22 mouse cellular contexts compared by ENCODE assay signal in genomic region chr12:25220096-25220779, GRCm38 (mm10).
DNase-seq lines count a peak whose midpoint lies in the region; ATAC-seq lines count a peak whose summit lies in the region.
"Had no signal": no experiment of that assay in that cellular context is flagged by ENCODE, and none has a peak within 500 bp of the region (broad histone marks: within the 10 kb centered on the region; RNA-seq: fewer than 3 reads in every experiment).

No protein-coding gene starts in this region.

- H3K9me3 ChIP-seq in forebrain, embryonic 10.5 days, result no peaks in the 10 kb centered on the region
- no peaks in the 10 kb centered on the region for H3K9me3 ChIP-seq in forebrain, embryonic 12.5 days
- no peaks in the 10 kb centered on the region for H3K9me3 ChIP-seq in embryonic facial prominence, embryonic 10.5 days
- H3K9me3 ChIP-seq: heart, embryonic 15.5 days; limb, embryonic 15.5 days; midbrain, embryonic 13.5 days; neural tube, embryonic 15.5 days had no signal

- H3K4me3 ChIP-seq in forebrain, embryonic 10.5 days, result no peak overlapping the region
- no peak overlapping the region for H3K4me3 ChIP-seq in forebrain, embryonic 12.5 days (replicated peaks)
- no peak overlapping the region for H3K4me3 ChIP-seq in embryonic facial prominence, embryonic 10.5 days
- H3K4me3 ChIP-seq: heart, adult 2 months; heart, embryonic 15.5 days; limb, embryonic 15.5 days; midbrain, embryonic 13.5 days; neural tube, embryonic 15.5 days had no signal

- WGBS in forebrain, embryonic 10.5 days, result 65% methylated on average over 9 of the region's 9 CpGs
- 69% methylated on average over 9 of the region's 9 CpGs for WGBS in forebrain, embryonic 12.5 days
- WGBS in embryonic facial prominence, embryonic 10.5 days, result 70% methylated on average over 9 of the region's 9 CpGs

- H3K27me3 ChIP-seq in forebrain, embryonic 10.5 days (ENCODE audit: poor library complexity, severe bottlenecking), result peaks cover 61% of the 10 kb centered on the region
- peaks cover 13% of the 10 kb centered on the region; the same call in 1 of the 2 replicates for H3K27me3 ChIP-seq in forebrain, embryonic 12.5 days
- H3K27me3 ChIP-seq in embryonic facial prominence, embryonic 10.5 days (replicated peaks; ENCODE audit: low read depth, poor library complexity, severe bottlenecking), result peaks cover 29% of the 10 kb centered on the region
- H3K27me3 ChIP-seq: limb, embryonic 15.5 days; neural tube, embryonic 15.5 days; Patski had no signal

- peak overlapping the region; percentile 20; the same call in 1 of the 2 replicates for H3K27ac ChIP-seq in forebrain, embryonic 10.5 days
- H3K27ac ChIP-seq in forebrain, embryonic 12.5 days, result no peak overlapping the region
- H3K27ac ChIP-seq in embryonic facial prominence, embryonic 10.5 days (replicated peaks), result peak overlapping the region; percentile 48
- H3K27ac ChIP-seq: heart, adult 2 months; heart, embryonic 15.5 days; limb, embryonic 15.5 days; macrophage; midbrain, embryonic 13.5 days; neural tube, embryonic 15.5 days had no signal

- H3K4me2 ChIP-seq in forebrain, embryonic 12.5 days, result no peak overlapping the region
- H3K4me2 ChIP-seq: heart, embryonic 15.5 days; limb, embryonic 15.5 days; midbrain, embryonic 13.5 days; neural tube, embryonic 15.5 days had no signal

- no peak overlapping the region for H3K9ac ChIP-seq in forebrain, embryonic 12.5 days
- H3K9ac ChIP-seq: heart, embryonic 15.5 days; limb, embryonic 15.5 days; liver, postnatal 0 days; midbrain, embryonic 13.5 days; neural tube, embryonic 15.5 days had no signal

- H3K4me1 ChIP-seq in forebrain, embryonic 10.5 days, result peaks cover 65% of the 10 kb centered on the region
- peaks cover 20% of the 10 kb centered on the region for H3K4me1 ChIP-seq in forebrain, embryonic 12.5 days
- peaks cover 65% of the 10 kb centered on the region for H3K4me1 ChIP-seq in embryonic facial prominence, embryonic 10.5 days
- H3K4me1 ChIP-seq: neural tube, embryonic 15.5 days had no signal

- ATAC-seq in forebrain, embryonic 12.5 days (ENCODE audit: low FRiP score), result no peak
- ATAC-seq: forebrain, embryonic 14.5 days; liver, postnatal 0 days; midbrain, embryonic 13.5 days; Patski had no signal

- H3K36me3 ChIP-seq in forebrain, embryonic 10.5 days (replicated peaks), result no peaks in the 10 kb centered on the region
- H3K36me3 ChIP-seq in forebrain, embryonic 12.5 days (replicated peaks), result no peaks in the 10 kb centered on the region
- H3K36me3 ChIP-seq in embryonic facial prominence, embryonic 10.5 days (replicated peaks), result no peaks in the 10 kb centered on the region
- H3K36me3 ChIP-seq: heart, embryonic 15.5 days; limb, embryonic 15.5 days; midbrain, embryonic 13.5 days; neural tube, embryonic 15.5 days had no signal

- no peak for DNase-seq in forebrain, embryonic 10.5 days (ENCODE audit: extremely low spot score, low spot score)
- no peak for DNase-seq in embryonic facial prominence, embryonic 10.5 days (ENCODE audit: low spot score)
- peak; percentile 95 for DNase-seq in kidney, adult 9 months
- DNase-seq in kidney, postnatal 36 days, result peak; percentile 82 to 93
- DNase-seq in frontal cortex, postnatal 36 days (ENCODE audit: low spot score in 2 of 2), result no peak
- DNase-seq in left cerebral cortex, adult 8-10 months (ENCODE audit: low spot score in 2 of 2), result no peak
- no peak for DNase-seq in adrenal gland, postnatal 36 days
- DNase-seq: adrenal gland, postnatal 14 days; cerebellum, adult 11-12 months; cerebellum, postnatal 14 days; gastrocnemius, postnatal 14 days; heart, adult 2 months; liver, postnatal 0 days; right cerebral cortex, postnatal 25 days had no signal

Comparison
In these comparisons a context has a peak if more than half of its experiments do, and no peak if none do; other contexts are left out.
1. DNase-seq: peak in kidney, adult 9 months (single experiment) and kidney, postnatal 36 days (2 of 2); none in forebrain, embryonic 10.5 days (single experiment), embryonic facial prominence, embryonic 10.5 days (single experiment), frontal cortex, postnatal 36 days (0 of 2), left cerebral cortex, adult 8-10 months (0 of 2) and adrenal gland, postnatal 36 days (0 of 2).